Comparison of ENCODE assay signal across 9 mouse cellular contexts in genomic region chr6:73254307-73255228, GRCm38 (mm10). TPM values are rescaled to one million over a fixed set of nuclear protein-coding genes. Genes with fewer than 3 reads are reported as not detected.
DNase-seq lines count a peak whose midpoint lies in the region; ATAC-seq lines count a peak whose summit lies in the region.
"Had no signal": no experiment of that assay in that cellular context is flagged by ENCODE, and none has a peak within 500 bp of the region (broad histone marks: within the 10 kb centered on the region; RNA-seq: fewer than 3 reads in every experiment).

No protein-coding gene starts in this region.

- 86% methylated on average over 9 of the region's 9 CpGs for whole genome bisulfite sequencing in hindbrain, embryonic 16.5 days
- WGBS in hindbrain, embryonic 10.5 days: 88% methylated on average over 9 of the region's 9 CpGs

- no peaks in the 10 kb centered on the region for H3K27me3 ChIP-seq in hindbrain, embryonic 16.5 days (replicated peaks; ENCODE audit: control insufficient read depth, insufficient read depth, low read length)
- no peaks in the 10 kb centered on the region for H3K27me3 ChIP-seq in hindbrain, embryonic 10.5 days (ENCODE audit: insufficient read depth, poor library complexity, severe bottlenecking)
- H3K27me3 ChIP-seq: neural tube, embryonic 12.5 days had no signal

- H3K9ac ChIP-seq in hindbrain, embryonic 16.5 days (ENCODE audit: low read depth, low read length): no peak overlapping the region
- H3K9ac ChIP-seq: neural tube, embryonic 12.5 days had no signal

- H3K4me1 ChIP-seq in hindbrain, embryonic 16.5 days (ENCODE audit: control insufficient read depth, insufficient read depth, low read depth, low read length): peaks cover 8% of the 10 kb centered on the region
- peaks cover 6% of the 10 kb centered on the region; the same call in 1 of the 2 replicates for H3K4me1 ChIP-seq in hindbrain, embryonic 10.5 days (replicated peaks)

- no peaks in the 10 kb centered on the region for H3K9me3 ChIP-seq in hindbrain, embryonic 16.5 days (ENCODE audit: control insufficient read depth, low read length)
- no peaks in the 10 kb centered on the region for H3K9me3 ChIP-seq in hindbrain, embryonic 10.5 days
- H3K9me3 ChIP-seq: neural tube, embryonic 12.5 days had no signal

- H3K4me3 ChIP-seq in hindbrain, embryonic 16.5 days (ENCODE audit: low read length): no peak overlapping the region
- no peak overlapping the region for H3K4me3 ChIP-seq in hindbrain, embryonic 10.5 days
- H3K4me3 ChIP-seq: neural tube, embryonic 12.5 days had no signal

- no peak overlapping the region for H3K4me2 ChIP-seq in hindbrain, embryonic 16.5 days (ENCODE audit: low read length)
- H3K4me2 ChIP-seq: neural tube, embryonic 12.5 days had no signal

- peak; percentile 29; the same call in 1 of the 2 replicates for ATAC-seq in hindbrain, embryonic 16.5 days

- DNase-seq in hindbrain, embryonic 10.5 days (ENCODE audit: low spot score): no peak
- peak; percentile 60 for DNase-seq in CD4-positive helper T cell, adult 2 months (ENCODE audit: low read depth, low spot score)
- DNase-seq in adipocyte (ENCODE audit: low spot score): peak; percentile 39
- DNase-seq in kidney, postnatal 4 days: peak; percentile 29 to 47
- DNase-seq in c-Kit-positive CD71-positive TER-119-positive erythroid progenitor cells, embryonic 14.5 days (ENCODE audit: low spot score): no peak
- DNase-seq in layer of hippocampus, postnatal 36 days: no peak
- no peak for DNase-seq in left cerebral cortex, adult 18-20 months (ENCODE audit: low spot score in 2 of 2)

- no peak overlapping the region for H3K27ac ChIP-seq in hindbrain, embryonic 16.5 days (ENCODE audit: low read depth, low read length)
- no peak overlapping the region for H3K27ac ChIP-seq in hindbrain, embryonic 10.5 days
- H3K27ac ChIP-seq: neural tube, embryonic 12.5 days had no signal

- H3K36me3 ChIP-seq in hindbrain, embryonic 16.5 days (ENCODE audit: control insufficient read depth, insufficient read depth, low read length): peaks cover 9% of the 10 kb centered on the region
- H3K36me3 ChIP-seq in hindbrain, embryonic 10.5 days: peaks cover 31% of the 10 kb centered on the region

RNA-seq across cellular contexts. Expression of gene Suclg1, which starts 6.4 kb away (rescaled TPM):
- 137 and 151 TPM in 2 replicates for polyA plus RNA-seq in hindbrain, embryonic 16.5 days (2015; fragmentation: Nextera tagmentation; extraction: Ambion mirVana)
- polyA plus RNA-seq in hindbrain, embryonic 10.5 days (2016; fragmentation: Nextera tagmentation; extraction: Ambion mirVana): 167 and 179 TPM in 2 replicates
- total RNA-seq in layer of hippocampus, postnatal 36 days (2021): 100 to 1,000 TPM; 135 to 149 TPM
- total RNA-seq in left cerebral cortex, adult 18-20 months (2021): 100 to 1,000 TPM; 123 to 134 TPM

RNA-seq across cellular contexts. Expression of gene Dnah6, which starts 33.1 kb away (rescaled TPM):
- 0.37 and 0.43 TPM in 2 replicates for polyA plus RNA-seq in hindbrain, embryonic 16.5 days (2015; fragmentation: Nextera tagmentation; extraction: Ambion mirVana)
- 0.14 and 0.27 TPM in 2 replicates for polyA plus RNA-seq in hindbrain, embryonic 10.5 days (2016; fragmentation: Nextera tagmentation; extraction: Ambion mirVana)
- under 1 TPM; 0.42 to 0.68 TPM for total RNA-seq in layer of hippocampus, postnatal 36 days (2021)
- under 1 TPM; 0.30 TPM for total RNA-seq in left cerebral cortex, adult 18-20 months (2021)

Comparison
In these comparisons a context has a peak if more than half of its experiments do, and no peak if none do; other contexts are left out.
1. DNase-seq: peak in CD4-positive helper T cell, adult 2 months (single experiment), adipocyte (single experiment) and kidney, postnatal 4 days (2 of 2); none in hindbrain, embryonic 10.5 days (single experiment), c-Kit-positive CD71-positive TER-119-positive erythroid progenitor cells, embryonic 14.5 days (single experiment), layer of hippocampus, postnatal 36 days (0 of 2) and left cerebral cortex, adult 18-20 months (0 of 2).